Mouse (Mus musculus) WW6 (cell line): ENCODE data around the gene Limk2.

ENCODE experiments used
- DNase-seq: peaks from one replicate; pipeline ENCODE4 v3.0.0-alpha.2; 2013; ENCODE audit warnings: low read depth, low spot score

Gene Limk2

DNA sequence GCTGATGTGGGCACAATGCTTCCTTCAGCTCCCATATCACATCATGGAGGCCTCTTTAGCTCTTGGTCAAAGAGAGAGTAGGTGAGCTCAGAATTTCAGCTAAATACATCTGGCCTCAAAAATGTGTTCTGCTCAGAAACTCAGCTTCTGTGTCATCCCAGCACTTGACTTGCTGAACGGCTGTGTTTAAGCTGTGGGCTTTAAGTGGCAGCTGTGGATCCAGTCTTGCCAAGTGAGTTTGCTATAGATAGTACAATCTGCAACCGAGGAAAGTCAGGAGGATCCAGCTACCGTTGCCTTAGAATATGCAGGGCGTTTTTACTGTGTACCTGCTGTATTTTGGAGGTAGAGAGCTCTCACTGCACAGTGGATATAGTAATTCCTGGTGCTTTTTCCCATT lies 106.6 kb downstream of the Limk2 start:
- no peak for DNase-seq

DNA sequence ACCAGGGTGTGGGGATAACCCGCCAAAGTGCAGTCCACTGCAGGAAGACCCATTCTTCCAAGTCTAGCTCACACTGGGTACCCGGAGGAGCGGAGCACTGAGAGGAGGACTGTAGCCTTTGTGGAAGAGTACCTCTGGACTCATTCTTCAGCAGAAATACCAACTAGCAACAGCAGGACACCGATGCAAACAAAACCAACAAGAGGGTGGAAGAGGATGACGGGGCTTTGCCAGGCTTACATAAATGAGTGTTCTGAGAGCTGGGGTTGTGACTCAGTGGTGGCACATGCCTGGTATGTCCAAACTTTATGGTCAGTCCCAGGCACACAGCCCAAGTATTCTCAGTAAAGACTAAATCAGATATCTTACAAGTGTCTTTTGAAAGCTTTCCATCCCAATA lies 107.9 kb downstream of the Limk2 start:
- no peak for DNase-seq

DNA sequence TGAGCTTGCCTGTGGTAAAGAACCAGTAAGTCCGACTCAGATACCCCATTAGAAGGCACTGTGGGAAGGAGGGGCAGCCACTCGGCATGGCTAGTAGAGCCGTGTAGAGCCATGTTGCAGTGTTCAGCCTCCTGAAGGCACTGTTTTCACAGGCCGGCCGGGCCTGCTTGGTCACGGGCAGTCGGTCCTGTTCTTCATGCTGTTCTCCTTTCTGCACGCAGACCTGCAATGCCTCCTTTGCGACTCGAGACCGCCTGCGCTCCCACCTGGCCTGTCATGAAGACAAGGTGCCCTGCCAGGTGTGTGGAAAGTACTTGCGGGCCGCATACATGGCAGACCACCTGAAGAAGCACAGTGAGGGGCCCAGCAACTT lies 110.2 kb downstream of the Limk2 start:
- no peak for DNase-seq

DNA sequence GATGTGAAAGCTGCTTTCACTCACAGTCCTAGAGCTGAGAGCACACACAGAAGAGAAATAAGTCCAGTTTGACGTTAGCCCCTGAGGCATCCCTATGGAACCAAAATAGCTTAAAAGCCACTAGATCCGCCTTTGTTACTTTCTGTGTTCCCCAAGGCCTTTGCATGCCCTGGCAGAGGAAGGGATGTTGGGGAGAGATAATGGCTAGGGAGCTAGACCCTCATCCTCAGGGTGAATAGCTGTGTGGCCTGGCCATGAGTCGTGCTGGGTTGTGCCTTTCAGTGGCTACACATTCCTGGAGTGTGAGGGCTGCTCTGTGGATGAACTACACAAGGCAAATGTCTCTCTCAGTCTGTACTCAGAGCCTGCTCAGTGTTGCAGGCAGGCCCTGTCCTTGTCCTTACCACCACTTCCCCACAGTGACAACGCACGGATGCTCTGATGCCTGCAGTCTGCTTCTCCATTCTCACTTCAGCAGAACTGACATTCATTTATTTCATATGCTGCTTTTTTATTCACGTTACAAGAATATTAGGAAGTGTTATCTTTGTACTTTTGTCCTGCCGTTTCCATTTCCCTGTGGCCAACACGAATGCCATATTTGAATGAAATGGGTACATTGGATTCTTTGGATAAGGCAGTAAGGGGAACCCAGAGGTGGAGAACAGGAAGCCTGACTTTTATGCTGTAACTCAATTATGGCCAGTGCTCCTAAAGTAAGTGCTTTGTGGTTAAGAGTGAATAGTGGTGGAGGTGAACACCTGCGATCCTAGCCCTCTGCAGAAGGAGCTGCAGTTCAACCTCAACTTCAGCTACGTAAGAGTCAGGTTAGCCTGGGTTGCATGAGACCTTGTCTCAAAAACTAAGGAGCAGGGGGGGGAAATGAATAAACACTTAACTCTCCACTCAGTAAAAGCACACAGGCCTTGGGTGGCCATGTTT lies 110.8 kb downstream of the Limk2 start:
- no peak for DNase-seq

DNA sequence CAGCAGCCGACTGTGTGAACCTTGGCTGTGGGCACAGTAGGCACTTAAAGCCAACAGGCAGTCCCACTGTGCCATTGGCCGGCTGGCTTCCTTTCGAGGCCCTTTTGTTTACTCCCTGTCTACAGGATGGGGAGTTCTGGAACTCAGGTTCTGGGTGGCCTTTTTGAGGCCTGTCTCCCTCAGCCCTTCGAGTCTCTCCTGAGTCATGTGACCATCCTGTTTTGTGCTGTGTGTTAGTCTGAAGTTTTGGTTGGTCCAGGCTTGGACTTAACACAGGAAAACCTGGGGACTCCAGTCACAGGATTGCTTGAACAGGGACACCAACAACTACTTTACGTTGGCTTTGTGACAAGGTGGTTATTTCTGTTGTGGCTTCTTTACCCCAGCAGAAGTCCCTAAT lies 112.9 kb downstream of the Limk2 start:
- no peak for DNase-seq

DNA sequence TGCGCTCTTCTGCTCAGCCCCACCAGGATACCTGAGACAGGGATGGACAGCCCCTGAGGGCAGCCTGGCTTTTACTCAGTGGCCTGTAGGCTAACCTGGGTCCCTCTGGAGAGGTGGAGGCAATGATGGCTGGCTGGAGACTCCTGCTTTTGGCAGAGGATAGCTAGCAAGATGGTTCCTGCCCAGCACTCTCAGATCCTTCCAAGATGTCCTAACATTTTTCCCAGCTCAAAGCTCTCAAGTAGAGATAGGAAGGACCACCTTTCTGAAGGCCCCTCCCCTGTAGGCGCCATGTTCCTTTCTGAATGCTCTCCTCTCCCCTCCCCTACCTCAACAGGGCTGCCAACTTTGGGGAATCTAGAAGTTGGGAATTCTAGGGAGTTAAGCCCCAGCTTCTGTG lies 114.3 kb downstream of the Limk2 start:
- DNase-seq: no peak
